Mouse (Mus musculus): ENCODE results near the gene Rab3b. TPM values are rescaled to one million over a fixed set of nuclear protein-coding genes. Genes with fewer than 3 reads are reported as not detected.

Gene Rab3b
- polyA plus RNA-seq (2012; rRNA removed), result 1.3 and 1.4 TPM in 2 replicates

DNA sequence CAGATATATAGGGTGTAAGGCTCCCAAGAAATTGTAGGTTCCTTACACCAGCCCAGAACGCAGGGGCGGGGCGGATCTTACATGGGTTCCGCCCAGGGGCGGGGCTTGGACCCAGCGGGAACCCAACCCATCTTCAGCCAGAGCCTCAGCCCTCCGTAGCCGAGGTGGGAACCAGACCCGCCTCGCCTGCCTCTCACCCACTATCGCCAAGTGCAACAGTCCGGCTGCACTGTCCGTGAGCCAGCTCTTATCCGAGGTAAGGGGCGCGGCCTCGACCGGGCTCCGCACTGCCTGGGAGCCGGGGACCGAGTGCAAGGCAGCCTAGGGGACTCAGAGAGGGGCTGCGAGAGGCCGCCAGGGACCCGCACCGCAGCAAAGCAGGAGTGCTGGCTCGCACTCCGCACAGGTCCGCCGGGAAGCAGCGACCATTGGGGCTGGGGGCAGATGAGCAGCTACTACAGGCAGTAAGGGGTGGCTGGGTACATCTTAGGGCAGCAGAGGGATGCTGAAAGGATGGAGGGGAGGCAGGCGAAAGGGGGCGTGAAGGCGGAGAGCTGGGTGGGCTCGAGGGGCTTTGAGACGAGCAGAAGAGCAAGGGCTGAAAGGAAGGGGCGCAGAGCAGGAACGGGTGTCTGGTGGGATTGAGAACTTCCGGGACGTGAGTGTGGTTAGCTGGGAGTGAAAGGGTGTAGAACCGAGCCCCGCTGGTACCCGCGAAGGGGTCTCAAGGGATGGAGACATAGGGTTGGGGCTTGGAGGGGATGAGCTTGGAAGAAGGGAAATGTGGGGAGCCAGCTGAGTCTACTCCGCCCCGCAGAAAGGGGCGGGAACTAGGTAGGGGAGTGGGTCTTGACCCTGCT lies at the start of gene Rab3b:
Gene Rab3b, plus strand, starts transcription at position 101 of the 860 bp plus-strand sequence.

DNA sequence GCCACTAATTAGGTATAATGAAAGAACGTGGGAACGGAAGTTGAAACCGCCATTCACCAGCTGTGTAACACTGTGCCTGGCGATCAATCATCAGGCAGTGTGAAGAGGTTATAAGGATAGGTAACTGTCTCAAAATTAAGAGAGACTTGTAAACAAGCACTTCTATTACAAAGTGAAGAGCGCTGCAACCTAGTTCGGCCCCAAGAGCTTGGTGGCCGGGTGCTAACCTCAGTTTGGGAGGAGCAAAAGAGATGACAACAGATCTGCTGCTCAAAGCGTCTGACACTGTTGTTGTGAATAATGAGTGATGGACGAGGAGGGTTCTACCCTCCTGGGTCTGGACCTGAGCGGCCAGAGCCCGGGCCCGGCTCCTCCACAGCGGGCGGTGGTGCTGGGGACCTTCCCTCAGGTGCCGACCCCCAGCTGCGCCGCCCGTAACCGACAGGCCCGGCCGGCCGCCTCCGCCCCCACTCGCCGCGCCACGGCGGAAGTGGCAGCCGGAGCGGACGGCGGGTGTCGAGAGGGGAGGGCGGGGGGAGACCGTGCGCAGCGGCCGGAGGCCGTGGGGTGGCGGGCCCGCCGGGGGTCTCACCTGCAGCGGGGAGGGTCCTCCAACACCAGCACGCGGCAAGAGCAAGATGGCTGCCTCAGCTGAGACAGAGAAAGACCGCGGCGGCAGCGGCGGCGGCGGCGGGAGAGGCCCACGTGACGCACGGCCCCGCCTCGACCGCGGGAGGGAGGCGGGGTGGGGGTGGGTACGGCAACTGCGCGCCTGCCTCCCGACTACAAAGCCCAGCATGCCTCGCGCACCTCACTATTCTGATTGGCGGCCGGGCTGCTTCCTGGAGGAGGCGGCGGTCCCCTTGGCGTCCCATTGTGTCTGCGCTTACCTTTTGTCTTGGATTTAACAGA lies 45.7 kb upstream of the Rab3b start, which contains the start of gene Btf3l4:
Gene Btf3l4, minus strand, starts transcription at position 699 of the 912 bp plus-strand sequence.

DNA sequence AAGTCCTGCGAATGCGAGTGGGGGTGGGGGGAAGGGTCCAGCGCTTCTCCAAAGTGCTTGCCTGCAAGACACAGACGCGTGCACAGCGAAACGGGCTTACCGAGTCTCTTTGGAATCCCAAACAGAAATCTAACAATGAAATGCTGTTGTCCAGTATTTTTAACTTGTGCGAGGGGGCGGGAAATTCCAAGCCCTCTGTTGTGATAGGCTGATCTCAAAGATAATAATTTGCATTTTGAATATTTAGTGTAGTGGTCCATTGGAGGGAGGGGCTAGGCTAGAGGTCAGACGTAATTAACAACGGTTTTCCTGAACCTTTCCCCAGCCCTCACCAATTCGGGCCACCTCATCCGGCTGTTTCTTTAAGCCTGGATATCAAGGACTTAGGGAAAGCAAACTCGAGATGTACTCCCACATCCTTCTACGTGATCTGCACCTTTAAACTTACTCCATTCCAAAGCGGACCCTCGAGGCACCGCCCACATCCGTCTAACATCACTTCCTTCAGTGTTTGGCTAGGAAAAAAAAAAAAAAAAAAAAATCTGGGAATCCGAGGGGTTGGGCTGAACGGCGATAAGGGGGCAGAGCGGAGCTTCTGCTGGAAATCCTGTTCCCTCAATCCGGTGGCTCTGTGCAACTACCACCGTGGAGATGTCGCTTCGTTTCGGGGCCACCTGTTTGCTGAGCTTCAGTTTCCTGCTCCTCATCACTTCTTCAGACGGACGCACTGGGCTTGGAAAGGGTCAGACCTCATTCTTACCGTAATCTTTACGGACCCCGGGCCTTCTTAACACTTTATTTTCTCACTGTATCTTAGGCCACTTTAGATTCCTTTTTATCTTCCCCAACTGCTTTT lies 44.5 kb upstream of the Rab3b start, which contains the start of gene Txndc12:
Gene Txndc12, plus strand, starts transcription at position 487 of the 856 bp plus-strand sequence.

DNA sequence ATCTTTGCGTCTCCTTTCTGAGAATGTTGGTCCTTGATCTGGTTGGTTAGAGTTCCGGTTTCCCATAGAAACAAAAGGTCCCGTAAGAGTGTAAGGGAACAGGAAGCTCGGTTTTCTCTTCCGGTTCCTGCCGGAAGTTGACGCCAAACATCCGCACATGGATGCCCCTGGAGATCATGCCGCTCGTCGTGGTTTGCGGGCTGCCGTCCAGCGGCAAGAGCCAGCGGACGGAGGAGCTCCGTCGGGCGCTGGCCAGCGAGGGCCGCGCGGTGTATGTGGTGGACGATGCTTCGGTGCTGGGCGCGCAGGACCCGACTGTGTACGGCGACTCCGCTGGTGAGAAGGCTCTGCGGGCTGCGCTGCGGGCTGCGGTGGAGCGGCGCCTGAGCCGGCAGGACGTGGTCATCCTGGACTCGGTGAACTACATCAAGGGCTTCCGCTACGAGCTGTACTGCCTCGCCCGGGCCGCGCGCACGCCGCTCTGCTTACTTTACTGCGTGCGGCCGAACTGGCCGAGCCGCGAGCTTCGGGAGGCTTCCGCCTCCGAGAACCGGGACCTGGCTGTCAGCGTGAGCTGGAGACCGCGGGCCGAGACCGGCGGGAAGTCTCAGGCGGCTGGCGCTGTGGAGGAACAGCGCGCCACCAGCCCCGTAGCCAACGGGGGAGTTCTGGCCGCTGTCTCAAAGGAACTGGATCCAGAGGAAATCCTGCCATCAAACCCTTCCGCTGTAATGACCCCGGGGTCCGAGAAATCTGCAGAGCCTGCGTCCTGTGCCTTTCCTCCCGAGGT lies 31.0 kb upstream of the Rab3b start, which contains the start of gene Kti12:
Gene Kti12, plus strand, starts transcription at position 71 of the 790 bp plus-strand sequence.

DNA sequence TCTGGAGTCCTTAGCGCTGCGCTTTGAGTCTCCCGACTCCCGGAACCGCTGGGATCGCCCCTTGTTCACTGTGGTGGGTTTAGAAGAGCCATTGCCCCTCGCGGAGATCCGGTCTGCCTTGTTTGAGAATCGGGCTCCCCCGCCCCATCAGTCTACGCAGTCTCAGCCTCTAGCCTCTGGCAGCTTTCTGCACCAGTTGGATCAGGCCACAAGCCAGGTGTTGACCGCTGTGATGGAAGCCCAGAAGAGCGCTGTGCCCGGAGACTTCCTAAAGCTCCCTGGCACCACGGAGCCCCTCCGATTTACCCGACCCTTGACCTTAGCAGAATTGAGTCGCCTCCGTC lies 30.4 kb upstream of the Rab3b start, which contains the start of gene A730015C16Rik:
Gene A730015C16Rik, minus strand, starts transcription at position 115 of the 344 bp plus-strand sequence.

Other genes starting within 250 kb of the Rab3b start
- 0.02 and 0.03 TPM in 2 replicates for gene 3110021N24Rik, start 159.4 kb upstream of the Rab3b start, polyA plus RNA-seq (2012; rRNA removed)
- gene Zfyve9, start 98.3 kb upstream of the Rab3b start, polyA plus RNA-seq (2012; rRNA removed), result 2.1 and 2.7 TPM in 2 replicates
- gene Btf3l4, start 45.4 kb upstream of the Rab3b start, polyA plus RNA-seq (2012; rRNA removed), result 23.4 and 26.2 TPM in 2 replicates
- 20.6 and 23.2 TPM in 2 replicates for gene Txndc12, start 44.5 kb upstream of the Rab3b start, polyA plus RNA-seq (2012; rRNA removed)
- gene Kti12, start 31.3 kb upstream of the Rab3b start, polyA plus RNA-seq (2012; rRNA removed), result 20.7 and 21.2 TPM in 2 replicates
- 0.02 and 0.05 TPM in 2 replicates for gene A730015C16Rik, start 30.4 kb upstream of the Rab3b start, polyA plus RNA-seq (2012; rRNA removed)
- gene Nrd1, start 121.6 kb downstream of the Rab3b start, polyA plus RNA-seq (2012; rRNA removed), result 34.2 and 35.9 TPM in 2 replicates

Measured in liver, embryonic 18 days (tissue).